Mouse (Mus musculus): Measurements from ENCODE around the gene Ppm1l. TPM values are rescaled to one million over a fixed set of nuclear protein-coding genes. Genes with fewer than 3 reads are reported as not detected.
"Not testable (repeated sequence)": the region's sequence is repeated elsewhere in the genome, so short reads cannot be mapped to it uniquely, and the experiment has no call there.

Gene Ppm1l
- polyA plus RNA-seq, 1 experiment from 2014 or later = 23.6 TPM

GRCm38 (mm10) chr3:69424781-69425180 lies 108.1 kb downstream of the Ppm1l start:
- 79% methylated on average over 2 of the region's 2 CpGs for WGBS
- H3K4me3 ChIP-seq (replicated peaks); H3K9me3 ChIP-seq; H3K27me3 ChIP-seq; H3K27ac ChIP-seq; H3K36me3 ChIP-seq (replicated peaks); ATAC-seq (ENCODE audit: low FRiP score); H3K4me2 ChIP-seq; H3K9ac ChIP-seq: not testable (repeated sequence)
- peaks cover 19% of the 10 kb centered on the region for H3K4me1 ChIP-seq

DNA sequence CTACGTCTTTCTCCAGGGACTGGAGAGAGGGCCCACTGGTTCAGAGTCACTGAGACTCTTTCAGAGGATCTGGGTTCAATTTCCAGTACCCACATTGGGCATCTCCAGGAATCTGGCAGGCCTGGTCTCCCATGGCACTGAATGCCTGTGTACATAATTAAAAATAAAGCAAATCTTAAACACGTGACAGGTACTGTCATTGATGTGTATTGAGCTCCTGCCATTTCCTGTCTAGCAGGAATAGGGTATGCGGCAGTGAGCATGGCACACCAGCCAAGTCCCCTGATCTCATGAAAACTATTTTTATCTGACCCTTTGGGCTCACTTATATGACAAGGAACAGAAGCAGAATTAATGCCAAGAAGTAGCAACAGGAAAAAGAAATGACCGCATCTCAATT lies 110.6 kb downstream of the Ppm1l start:
- Histone ChIP-seq H3K9me3 (no peaks in the 10 kb centered on the region), H3K9ac (no peak overlapping the region), H3K4me1 (peaks cover 19% of the 10 kb centered on the region), H3K4me2 (no peak overlapping the region), H3K27ac (no peak overlapping the region), H3K27me3 (no peaks in the 10 kb centered on the region), H3K4me3 (replicated peaks) (no peak overlapping the region), H3K36me3 (replicated peaks) (no peaks in the 10 kb centered on the region)
- 86% methylated on average over 4 of the region's 4 CpGs for WGBS
- ATAC-seq (ENCODE audit: low FRiP score) = no peak

DNA sequence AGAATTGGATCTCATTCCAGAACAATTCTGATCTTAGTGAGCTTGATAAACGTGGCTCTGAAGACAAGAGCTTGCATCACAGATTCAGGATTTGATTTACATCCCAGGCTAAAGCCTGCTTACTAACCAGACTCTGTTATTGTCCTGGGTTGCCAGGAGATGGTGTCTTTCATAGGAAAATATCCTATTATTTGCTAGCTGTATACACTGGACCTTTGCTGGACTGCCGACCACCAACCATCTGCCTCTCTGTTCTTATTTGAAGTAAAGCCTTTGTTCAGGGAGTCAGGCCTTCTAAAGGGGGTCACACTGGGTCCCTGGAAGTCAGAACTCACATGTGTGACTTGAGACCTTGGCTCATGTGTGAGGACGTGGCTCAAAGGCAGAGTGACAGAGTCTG lies 111.6 kb downstream of the Ppm1l start:
- no peaks in the 10 kb centered on the region for H3K27me3 ChIP-seq

DNA sequence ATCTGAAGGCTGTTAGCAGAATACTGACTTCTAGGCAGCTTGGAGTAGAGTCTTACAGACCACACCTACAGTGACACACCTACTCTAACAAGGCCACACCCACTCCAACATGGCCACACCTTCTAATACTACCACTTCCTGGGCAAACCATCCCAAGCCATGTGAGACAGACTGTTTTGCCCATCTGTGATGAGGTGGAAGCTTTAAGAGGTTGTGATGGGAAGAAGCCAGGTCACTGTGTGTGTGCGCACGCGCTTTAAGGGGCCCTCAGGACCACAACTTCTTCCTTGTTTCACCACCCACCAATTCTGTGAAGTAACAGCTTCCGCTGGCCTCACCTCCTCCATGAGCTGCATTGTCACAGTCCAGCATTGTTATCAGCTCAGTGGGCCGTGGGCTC lies 112.7 kb downstream of the Ppm1l start:
- Histone ChIP-seq H3K9me3 (no peaks in the 10 kb centered on the region), H3K4me3 (replicated peaks) (no peak overlapping the region), H3K9ac (no peak overlapping the region), H3K36me3 (replicated peaks) (no peaks in the 10 kb centered on the region), H3K27me3 (no peaks in the 10 kb centered on the region), H3K4me2 (no peak overlapping the region), H3K4me1 (peaks cover 20% of the 10 kb centered on the region), H3K27ac (no peak overlapping the region)
- no peak for ATAC-seq (ENCODE audit: low FRiP score)
- WGBS = 87% methylated on average over 5 of the region's 5 CpGs

More for the DNA sequence above, 111.6 kb downstream of the Ppm1l start:
- no peaks in the 10 kb centered on the region for H3K9me3 ChIP-seq
- H3K9ac ChIP-seq = no peak overlapping the region
- ATAC-seq (ENCODE audit: low FRiP score) = no peak
- H3K4me3 ChIP-seq (replicated peaks) = no peak overlapping the region
- 0 out of 2 replicates have a peak overlapping the region, but pooled peaks have one; percentile 36 for H3K27ac ChIP-seq
- H3K4me1 ChIP-seq = peaks cover 19% of the 10 kb centered on the region
- no peak overlapping the region for H3K4me2 ChIP-seq
- WGBS = 22% methylated on average over 3 of the region's 3 CpGs
- H3K36me3 ChIP-seq (replicated peaks) = no peaks in the 10 kb centered on the region

- Histone ChIP-seq H3K9ac (no peak overlapping the region), H3K4me2 (no peak overlapping the region), H3K27me3 (no peaks in the 10 kb centered on the region), H3K36me3 (replicated peaks) (no peaks in the 10 kb centered on the region), H3K27ac (no peak overlapping the region), H3K4me1 (peaks cover 11% of the 10 kb centered on the region), H3K9me3 (no peaks in the 10 kb centered on the region), H3K4me3 (replicated peaks) (no peak overlapping the region)
- 89% methylated on average over 10 of the region's 10 CpGs for WGBS
- ATAC-seq (ENCODE audit: low FRiP score) = no peak
Measured at GRCm38 (mm10) chr3:69433580-69433979, 116.9 kb downstream of the Ppm1l start.

GRCm38 (mm10) chr3:69438773-69439514 lies 122.3 kb downstream of the Ppm1l start:
- H3K4me3 ChIP-seq (replicated peaks) = no peak overlapping the region
- no peak overlapping the region for H3K27ac ChIP-seq
- H3K4me1 ChIP-seq = peaks cover 13% of the 10 kb centered on the region; the same call in 1 of the 2 replicates
- no peak overlapping the region for H3K9ac ChIP-seq
- H3K4me2 ChIP-seq = no peak overlapping the region
- no peak for ATAC-seq (ENCODE audit: low FRiP score)
- no peaks in the 10 kb centered on the region for H3K36me3 ChIP-seq (replicated peaks)
- 85% methylated on average over 12 of the region's 12 CpGs for WGBS
- no peaks in the 10 kb centered on the region for H3K9me3 ChIP-seq
- no peaks in the 10 kb centered on the region for H3K27me3 ChIP-seq

- H3K4me2 ChIP-seq = no peak overlapping the region
- no peak overlapping the region for H3K27ac ChIP-seq
- no peaks in the 10 kb centered on the region for H3K36me3 ChIP-seq (replicated peaks)
- H3K4me3 ChIP-seq (replicated peaks) = no peak overlapping the region
- H3K9me3 ChIP-seq = no peaks in the 10 kb centered on the region
- no peak overlapping the region for H3K9ac ChIP-seq
- no peak for ATAC-seq (ENCODE audit: low FRiP score)
- H3K27me3 ChIP-seq = no peaks in the 10 kb centered on the region
- 51% methylated on average over 5 of the region's 5 CpGs for WGBS
- H3K4me1 ChIP-seq = 0 out of 2 replicates have a peak, but pooled peaks cover 6% of the 10 kb centered on the region
Measured at GRCm38 (mm10) chr3:69440761-69441160, 124.1 kb downstream of the Ppm1l start.

DNA sequence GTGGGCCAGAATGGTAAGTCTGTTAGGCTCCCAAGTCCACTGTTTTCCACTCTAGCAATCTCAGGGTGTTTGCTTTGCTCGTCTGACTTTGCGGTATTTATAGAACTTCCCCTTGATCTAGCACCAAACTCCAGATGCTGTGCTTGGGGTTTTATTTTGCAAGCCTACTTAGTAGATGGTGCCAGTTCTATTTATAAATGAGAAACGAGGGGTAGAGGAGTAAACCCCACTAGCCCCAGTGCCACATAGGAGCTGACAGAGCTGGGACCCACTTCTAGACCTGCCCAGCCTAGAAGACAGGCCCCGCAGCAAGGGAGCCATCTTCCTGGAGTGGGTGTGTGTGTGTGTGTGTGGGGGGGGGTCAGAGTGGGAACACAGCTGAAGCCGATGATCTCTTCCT lies 130.3 kb downstream of the Ppm1l start:
- Histone ChIP-seq H3K4me3 (replicated peaks) (no peak overlapping the region), H3K9ac (no peak overlapping the region), H3K9me3 (no peaks in the 10 kb centered on the region), H3K27ac (no peak overlapping the region), H3K27me3 (no peaks in the 10 kb centered on the region), H3K36me3 (replicated peaks) (no peaks in the 10 kb centered on the region), H3K4me1 (no peaks in the 10 kb centered on the region), H3K4me2 (no peak overlapping the region)
- no peak for ATAC-seq (ENCODE audit: low FRiP score)
- WGBS = 92% methylated on average over 5 of the region's 5 CpGs

- no peak for ATAC-seq (ENCODE audit: low FRiP score)
Measured at GRCm38 (mm10) chr3:69449041-69449440, 132.4 kb downstream of the Ppm1l start.

DNA sequence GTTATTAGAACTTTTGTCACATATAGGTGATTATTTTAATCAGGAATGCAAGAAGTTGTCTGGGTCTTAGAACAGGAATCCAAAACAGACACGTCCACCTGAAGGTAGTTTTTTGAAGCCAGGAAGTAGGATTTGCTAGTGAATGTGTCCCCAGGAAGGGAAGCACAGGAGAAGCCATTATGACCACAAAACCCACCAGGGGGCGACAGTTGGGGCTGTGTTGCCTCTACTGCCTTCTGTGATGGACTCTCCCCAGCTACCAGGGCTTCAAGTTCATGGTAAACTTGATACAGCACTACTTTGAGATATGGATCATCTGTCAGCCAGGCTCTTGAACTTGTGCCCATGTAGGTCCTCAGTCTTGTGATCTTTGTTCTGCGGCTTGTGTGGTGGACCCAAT lies 137.7 kb downstream of the Ppm1l start:
- Histone ChIP-seq H3K9ac (no peak overlapping the region), H3K36me3 (replicated peaks) (no peaks in the 10 kb centered on the region), H3K4me1 (0 out of 2 replicates have a peak, but pooled peaks cover 3% of the 10 kb centered on the region), H3K9me3 (no peaks in the 10 kb centered on the region), H3K4me2 (no peak overlapping the region), H3K27ac (no peak overlapping the region), H3K4me3 (replicated peaks) (no peak overlapping the region), H3K27me3 (no peaks in the 10 kb centered on the region)
- 80% methylated on average over 3 of the region's 3 CpGs for whole genome bisulfite sequencing
- ATAC-seq (ENCODE audit: low FRiP score) = no peak

More at GRCm38 (mm10) chr3:69449041-69449440, 132.4 kb downstream of the Ppm1l start:
- H3K27me3 ChIP-seq = no peaks in the 10 kb centered on the region
- no peak overlapping the region for H3K27ac ChIP-seq
- H3K9ac ChIP-seq = no peak overlapping the region
- H3K4me1 ChIP-seq = no peaks in the 10 kb centered on the region
- no peaks in the 10 kb centered on the region for H3K36me3 ChIP-seq (replicated peaks)
- H3K9me3 ChIP-seq = no peaks in the 10 kb centered on the region
- no peak overlapping the region for H3K4me2 ChIP-seq
- WGBS = 79% methylated on average over 3 of the region's 3 CpGs
- H3K4me3 ChIP-seq (replicated peaks) = no peak overlapping the region

DNA sequence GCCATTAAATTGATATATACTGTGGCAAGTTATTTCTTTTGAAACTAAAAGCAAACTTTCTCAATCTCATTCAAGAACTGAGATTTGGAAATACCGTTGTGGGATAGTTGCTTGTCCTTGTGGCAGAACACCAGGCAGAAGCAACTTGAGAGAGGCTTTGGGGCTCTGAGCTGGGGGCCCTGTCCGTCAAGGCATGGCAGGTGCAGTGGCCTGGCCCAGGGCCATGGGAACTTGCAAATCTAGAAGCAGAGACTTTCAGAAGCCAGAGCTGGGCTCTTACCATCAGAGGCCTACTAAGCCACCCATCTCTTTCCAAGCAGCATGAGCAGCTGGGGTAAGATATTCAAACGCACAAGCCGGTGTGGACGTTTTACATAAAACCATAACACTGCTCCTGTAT lies 139.4 kb downstream of the Ppm1l start:
- Histone ChIP-seq H3K27ac (no peak overlapping the region), H3K4me3 (replicated peaks) (no peak overlapping the region), H3K4me2 (no peak overlapping the region), H3K9ac (no peak overlapping the region), H3K4me1 (0 out of 2 replicates have a peak, but pooled peaks cover 3% of the 10 kb centered on the region), H3K36me3 (replicated peaks) (no peaks in the 10 kb centered on the region), H3K9me3 (no peaks in the 10 kb centered on the region), H3K27me3 (no peaks in the 10 kb centered on the region)
- ATAC-seq (ENCODE audit: low FRiP score) = no peak
- WGBS = 89% methylated on average over 5 of the region's 5 CpGs

DNA sequence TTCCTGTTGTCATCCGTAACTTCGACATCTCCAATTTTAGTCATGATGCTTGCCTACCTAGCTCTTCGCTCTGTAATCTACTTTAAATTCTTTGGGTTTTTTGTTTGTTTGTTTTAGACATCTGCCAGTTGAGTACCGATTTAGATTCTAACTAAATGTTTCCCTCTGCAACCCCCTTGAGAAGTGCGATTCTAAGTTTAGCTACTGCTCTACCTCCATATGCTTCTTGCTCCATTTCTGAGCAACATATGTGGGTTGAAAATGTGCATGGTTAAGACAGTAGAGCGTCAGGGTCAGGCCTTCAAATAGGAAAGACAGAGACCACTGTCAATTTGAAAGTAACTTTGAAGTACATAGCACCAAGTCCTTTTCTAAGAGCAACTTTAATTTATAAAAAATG lies 142.1 kb downstream of the Ppm1l start:
- H3K9ac ChIP-seq = no peak overlapping the region
- no peak overlapping the region for H3K4me3 ChIP-seq (replicated peaks)
- ATAC-seq (ENCODE audit: low FRiP score) = no peak
- 0 out of 2 replicates have a peak, but pooled peaks cover 3% of the 10 kb centered on the region for H3K4me1 ChIP-seq
- H3K27me3 ChIP-seq = no peaks in the 10 kb centered on the region
- no peak overlapping the region for H3K4me2 ChIP-seq
- H3K27ac ChIP-seq = no peak overlapping the region
- H3K36me3 ChIP-seq (replicated peaks) = no peaks in the 10 kb centered on the region
- H3K9me3 ChIP-seq = no peaks in the 10 kb centered on the region
- WGBS = 90% methylated on average over 6 of the region's 6 CpGs

GRCm38 (mm10) chr3:69461956-69462355 lies 145.3 kb downstream of the Ppm1l start:
- Histone ChIP-seq H3K36me3 (replicated peaks) (no peaks in the 10 kb centered on the region), H3K9ac (no peak overlapping the region), H3K27ac (no peak overlapping the region), H3K4me2 (no peak overlapping the region), H3K4me3 (replicated peaks) (no peak overlapping the region), H3K9me3 (no peaks in the 10 kb centered on the region), H3K4me1 (no peaks in the 10 kb centered on the region), H3K27me3 (no peaks in the 10 kb centered on the region)
- 61% methylated on average over 1 of the region's 1 CpGs for WGBS
- no peak for ATAC-seq (ENCODE audit: low FRiP score)
